Mouse (Mus musculus) hindbrain, embryonic 11.5 days (tissue): ENCODE data around the gene Meaf6. TPM values are rescaled to one million over a fixed set of nuclear protein-coding genes. Genes with fewer than 3 reads are reported as not detected.

ENCODE experiments used
- ATAC-seq: fragments of 200-750 bp; cut with Nextera tagmentation; 2 replicates; pipeline ENCODE4 v1.8.0; 2017; ENCODE audit warnings: mild to moderate bottlenecking, moderate TSS enrichment, moderate library complexity; ENCODE audit not compliant: low FRiP score
- DNase-seq: peaks from one replicate; pipeline ENCODE4 v3.0.0-alpha.2; 2015; ENCODE audit warnings: low spot score
- H3K27ac ChIP-seq: fragments of 300-500 bp; sonication (generic); 2 replicates; pipeline ENCODE4 v1.5.1; 2014; ENCODE audit warnings: mild to moderate bottlenecking, low read depth, low read length
- H3K27me3 ChIP-seq: fragments of 300-500 bp; sonication (generic); 2 replicates; pipeline ENCODE4 v1.6.1; 2014; ENCODE audit warnings: mild to moderate bottlenecking, low read length, moderate library complexity, mixed read lengths; ENCODE audit not compliant: control insufficient read depth, insufficient read depth
- H3K36me3 ChIP-seq: fragments of 300-500 bp; sonication (generic); 2 replicates; pipeline ENCODE4 v1.6.1; 2014; ENCODE audit warnings: mild to moderate bottlenecking, low read length, moderate library complexity, mixed read lengths; ENCODE audit not compliant: control insufficient read depth, insufficient read depth
- H3K4me1 ChIP-seq: fragments of 300-500 bp; sonication (generic); replicated peaks from 2 replicates; pipeline ENCODE4 v1.6.1; 2014; ENCODE audit warnings: low read length, mixed read lengths; ENCODE audit not compliant: control insufficient read depth, insufficient read depth
- H3K4me2 ChIP-seq: fragments of 300-500 bp; sonication (generic); replicated peaks from 2 replicates; pipeline ENCODE4 v1.6.1; 2014; ENCODE audit warnings: mild to moderate bottlenecking, low read depth, low read length
- H3K4me3 ChIP-seq: fragments of 300-500 bp; sonication (generic); 2 replicates; pipeline ENCODE4 v1.5.1; 2014; ENCODE audit warnings: low read depth, low read length
- H3K9ac ChIP-seq: fragments of 300-500 bp; sonication (generic); 2 replicates; pipeline ENCODE4 v1.6.1; 2014; ENCODE audit warnings: low read depth, low read length
- H3K9me3 ChIP-seq: fragments of 300-500 bp; sonication (generic); 2 replicates; pipeline ENCODE4 v1.6.1; 2016; ENCODE audit warnings: low read length; ENCODE audit not compliant: control insufficient read depth
- WGBS: fragments of 180-500 bp; shearing (Covaris S2); extraction: QIAGEN DNeasy Blood & Tissue Kit; methylation state at CpG from one replicate; pipeline ENCODE4 v1.1.7; 2014; 5-methylcytosine and 5-hydroxymethylcytosine counted together
- polyA plus RNA-seq: library from polyadenylated mRNA; unstranded; fragments of >200 nt; fragmentation: Nextera tagmentation; extraction: Ambion mirVana; gene quantifications from 2 replicates; pipeline ENCODE4 v1.2.1, GENCODE M21; 2014

The Meaf6 gene
- polyA plus RNA-seq, 1 experiment from 2014 or later, result 122 TPM

DNA sequence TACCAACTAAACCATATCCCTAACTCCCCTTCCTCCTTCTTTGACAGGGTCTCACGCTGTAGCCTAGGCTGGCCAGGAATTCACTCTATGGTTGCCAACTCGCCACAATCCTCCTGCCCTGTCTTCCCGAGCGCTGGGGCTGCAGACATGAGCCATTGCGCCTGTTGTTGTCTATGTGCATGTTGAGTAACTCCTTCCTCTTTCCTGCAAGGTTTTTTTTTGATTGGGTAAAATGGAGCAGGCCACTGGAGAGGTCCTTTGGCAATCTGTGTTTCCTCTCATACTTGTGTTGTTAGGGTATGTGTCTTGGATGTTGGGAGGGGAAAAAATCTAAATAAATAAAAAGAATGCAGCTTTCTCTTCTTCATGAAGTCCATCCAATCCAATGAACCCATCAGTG, 59.3 kb downstream of the Meaf6 start:
- no peaks in the 10 kb centered on the region for H3K27me3 ChIP-seq
- no peak overlapping the region for H3K4me2 ChIP-seq
- no peaks in the 10 kb centered on the region for H3K4me1 ChIP-seq
- DNase-seq (no peak), ATAC-seq (no peak)
- H3K9me3 ChIP-seq, result no peaks in the 10 kb centered on the region
- no peak overlapping the region for H3K9ac ChIP-seq
- no peak overlapping the region for H3K4me3 ChIP-seq
- 78% methylated on average over 5 of the region's 5 CpGs for WGBS
- H3K36me3 ChIP-seq, result no peaks in the 10 kb centered on the region
- no peak overlapping the region for H3K27ac ChIP-seq

GRCm38 (mm10) chr4:125144627-125145026, 59.7 kb downstream of the Meaf6 start:
- H3K9ac ChIP-seq, result no peak overlapping the region
- H3K36me3 ChIP-seq, result no peaks in the 10 kb centered on the region
- WGBS, result 15% methylated on average over 7 of the region's 7 CpGs
- no peak overlapping the region for H3K4me2 ChIP-seq
- no peak overlapping the region for H3K27ac ChIP-seq
- H3K4me1 ChIP-seq, result no peaks in the 10 kb centered on the region
- ATAC-seq, result no peak
- no peaks in the 10 kb centered on the region for H3K27me3 ChIP-seq
- H3K9me3 ChIP-seq, result no peaks in the 10 kb centered on the region
- no peak for DNase-seq
- H3K4me3 ChIP-seq, result no peak overlapping the region

DNA sequence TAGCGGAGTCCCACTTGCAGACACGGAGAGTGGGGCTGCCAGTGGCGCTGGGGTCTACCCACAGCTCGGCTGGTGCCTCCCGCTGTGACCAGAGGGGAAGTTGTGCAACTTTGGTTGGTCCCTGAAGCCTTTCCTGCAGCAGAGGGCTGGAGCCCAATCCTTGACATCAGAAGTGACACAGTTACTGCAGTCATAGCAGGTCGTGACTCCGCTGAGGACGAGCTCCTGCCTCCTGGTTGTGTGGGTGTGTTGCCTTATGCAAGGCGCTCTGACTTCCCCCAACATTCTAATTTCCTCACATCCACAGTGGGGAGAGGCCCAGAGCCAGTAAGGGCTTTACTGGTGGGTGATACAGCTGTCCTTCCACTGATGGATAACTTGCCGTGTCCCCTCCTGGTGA, 60.3 kb downstream of the Meaf6 start:
- DNase-seq, result no peak
- H3K27ac ChIP-seq, result no peak overlapping the region
- H3K9me3 ChIP-seq, result no peaks in the 10 kb centered on the region
- no peak overlapping the region for H3K9ac ChIP-seq
- WGBS, result 29% methylated on average over 10 of the region's 10 CpGs
- H3K27me3 ChIP-seq, result no peaks in the 10 kb centered on the region
- H3K4me3 ChIP-seq, result no peak overlapping the region
- H3K4me2 ChIP-seq, result no peak overlapping the region
- ATAC-seq, result no peak
- H3K36me3 ChIP-seq, result no peaks in the 10 kb centered on the region
- H3K4me1 ChIP-seq, result no peaks in the 10 kb centered on the region

DNA sequence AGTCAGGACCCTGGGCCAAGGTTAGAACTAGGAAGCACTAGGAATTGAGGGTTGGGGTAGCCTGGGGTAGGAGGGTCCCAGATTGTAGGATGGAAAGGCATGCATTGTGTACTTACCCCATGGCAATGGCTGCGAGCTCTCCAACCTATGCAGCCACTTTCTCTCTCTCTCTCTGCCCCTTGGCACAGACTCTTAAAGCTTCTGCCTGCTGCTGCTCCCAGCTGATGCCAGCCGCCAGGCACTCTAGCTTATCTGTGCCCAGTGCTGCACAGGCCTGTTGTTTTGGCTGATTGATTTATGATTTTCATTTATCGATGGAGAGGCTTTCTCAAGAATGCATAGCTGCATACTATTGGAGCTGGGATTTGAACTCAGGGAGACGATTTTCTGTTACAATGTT, 63.0 kb downstream of the Meaf6 start:
- Histone ChIP-seq H3K4me1 (no peaks in the 10 kb centered on the region), H3K36me3 (no peaks in the 10 kb centered on the region), H3K27ac (no peak overlapping the region), H3K9me3 (no peaks in the 10 kb centered on the region), H3K9ac (no peak overlapping the region), H3K27me3 (no peaks in the 10 kb centered on the region), H3K4me2 (no peak overlapping the region), H3K4me3 (no peak overlapping the region)
- ATAC-seq (no peak), DNase-seq (no peak)
- 85% methylated on average over 4 of the region's 4 CpGs for WGBS

DNA sequence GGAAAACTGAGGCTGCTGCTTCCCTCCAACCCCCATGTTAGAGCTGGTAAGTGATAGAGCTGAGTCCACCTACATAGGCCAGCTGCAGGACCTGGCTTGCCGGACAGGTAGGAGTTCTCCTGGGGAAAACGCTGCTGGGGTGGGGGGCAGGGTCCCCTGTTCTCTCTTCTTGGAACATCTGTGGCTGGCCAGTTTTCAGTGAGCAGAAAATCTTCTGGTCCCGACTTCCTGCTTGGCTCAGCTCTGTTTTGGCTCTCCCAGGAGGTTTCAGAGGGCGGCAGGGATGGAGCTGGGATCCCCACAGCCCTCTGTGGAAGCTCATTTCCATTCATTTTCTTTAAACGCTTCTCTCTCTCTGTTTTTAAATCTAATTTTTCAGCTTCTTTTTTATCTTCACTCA, 64.5 kb downstream of the Meaf6 start:
- H3K9ac ChIP-seq, result no peak overlapping the region
- H3K4me1 ChIP-seq, result no peaks in the 10 kb centered on the region
- WGBS, result 45% methylated on average over 5 of the region's 5 CpGs
- H3K4me3 ChIP-seq, result no peak overlapping the region
- ATAC-seq (no peak), DNase-seq (no peak)
- no peaks in the 10 kb centered on the region for H3K9me3 ChIP-seq
- no peak overlapping the region for H3K4me2 ChIP-seq
- H3K27me3 ChIP-seq, result no peaks in the 10 kb centered on the region
- H3K36me3 ChIP-seq, result no peaks in the 10 kb centered on the region
- no peak overlapping the region for H3K27ac ChIP-seq

GRCm38 (mm10) chr4:125152469-125152868, 67.5 kb downstream of the Meaf6 start:
- Histone ChIP-seq H3K27me3 (no peaks in the 10 kb centered on the region), H3K4me1 (no peaks in the 10 kb centered on the region), H3K27ac (no peak overlapping the region), H3K4me3 (no peak overlapping the region), H3K9ac (no peak overlapping the region), H3K36me3 (no peaks in the 10 kb centered on the region), H3K9me3 (no peaks in the 10 kb centered on the region), H3K4me2 (no peak overlapping the region)
- no peak for DNase-seq
- 86% methylated on average over 6 of the region's 6 CpGs for WGBS
- ATAC-seq, result no peak

- Histone ChIP-seq H3K4me1 (no peaks in the 10 kb centered on the region), H3K9me3 (no peaks in the 10 kb centered on the region), H3K4me2 (no peak overlapping the region), H3K36me3 (no peaks in the 10 kb centered on the region), H3K27me3 (no peaks in the 10 kb centered on the region), H3K9ac (no peak overlapping the region), H3K4me3 (no peak overlapping the region), H3K27ac (no peak overlapping the region)
- DNase-seq, result no peak
- 71% methylated on average over 4 of the region's 4 CpGs for WGBS
- no peak for ATAC-seq
Observed at GRCm38 (mm10) chr4:125153659-125154241, 68.8 kb downstream of the Meaf6 start.

DNA sequence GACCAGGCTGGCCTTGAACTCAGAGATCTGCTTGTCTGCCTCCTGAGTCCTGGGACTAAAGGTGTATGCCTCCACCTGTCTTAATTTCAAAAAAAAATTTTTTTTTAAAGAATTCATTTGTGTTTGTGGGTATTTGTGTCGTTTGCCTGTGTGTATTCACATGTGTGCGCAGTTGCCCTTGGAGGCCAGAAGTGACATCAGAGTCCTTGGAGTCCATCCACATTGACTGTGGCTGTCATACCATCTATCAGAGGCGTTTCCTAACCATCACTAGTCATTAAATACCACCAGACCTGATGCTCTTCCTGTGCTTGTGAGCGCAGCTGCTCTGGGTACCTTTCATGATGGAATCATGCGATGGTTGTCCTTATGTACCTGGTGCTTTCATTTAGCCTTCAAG, 70.7 kb downstream of the Meaf6 start:
- Histone ChIP-seq H3K4me2 (no peak overlapping the region), H3K36me3 (no peaks in the 10 kb centered on the region), H3K27ac (no peak overlapping the region), H3K4me3 (no peak overlapping the region), H3K27me3 (no peaks in the 10 kb centered on the region), H3K4me1 (no peaks in the 10 kb centered on the region), H3K9ac (no peak overlapping the region), H3K9me3 (no peaks in the 10 kb centered on the region)
- DNase-seq (no peak), ATAC-seq (no peak)
- 89% methylated on average over 5 of the region's 5 CpGs for WGBS

DNA sequence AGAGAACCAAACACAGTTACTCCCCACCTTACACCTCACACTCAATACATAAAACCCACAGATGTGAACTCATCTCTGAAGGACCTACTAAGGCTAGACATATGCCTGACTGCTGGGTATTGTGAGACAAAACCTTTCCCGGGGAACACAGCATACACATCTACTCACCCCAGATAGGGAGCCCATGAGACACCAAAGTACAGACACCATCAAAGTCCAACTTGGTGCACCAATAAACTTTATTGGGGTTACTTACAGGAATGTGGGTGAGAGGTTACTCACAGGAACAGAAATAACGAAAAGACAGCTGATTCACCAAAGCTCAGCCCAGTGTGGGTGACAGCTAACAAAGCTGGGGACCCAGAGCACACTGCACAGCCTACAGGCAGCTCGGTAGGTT, 72.4 kb downstream of the Meaf6 start:
- H3K27ac ChIP-seq, result no peak overlapping the region
- H3K27me3 ChIP-seq, result no peaks in the 10 kb centered on the region
- WGBS, result 80% methylated on average over 3 of the region's 3 CpGs
- no peak for ATAC-seq
- no peak for DNase-seq
- no peaks in the 10 kb centered on the region for H3K4me1 ChIP-seq
- H3K36me3 ChIP-seq, result no peaks in the 10 kb centered on the region
- H3K9me3 ChIP-seq, result no peaks in the 10 kb centered on the region
- H3K4me3 ChIP-seq, result no peak overlapping the region
- no peak overlapping the region for H3K4me2 ChIP-seq
- H3K9ac ChIP-seq, result no peak overlapping the region
